Mouse (Mus musculus): ENCODE measurements at regions not wholly inside any gene's neighbourhood (a gene's known extent, or its start where the extent isn't known, plus 50 kb on each side); places are given as distances from the start of the nearest gene placed in this dataset.
"Not testable (repeated sequence)": the region's sequence is repeated elsewhere in the genome, so short reads cannot be mapped to it uniquely, and the experiment has no call there.

DNA sequence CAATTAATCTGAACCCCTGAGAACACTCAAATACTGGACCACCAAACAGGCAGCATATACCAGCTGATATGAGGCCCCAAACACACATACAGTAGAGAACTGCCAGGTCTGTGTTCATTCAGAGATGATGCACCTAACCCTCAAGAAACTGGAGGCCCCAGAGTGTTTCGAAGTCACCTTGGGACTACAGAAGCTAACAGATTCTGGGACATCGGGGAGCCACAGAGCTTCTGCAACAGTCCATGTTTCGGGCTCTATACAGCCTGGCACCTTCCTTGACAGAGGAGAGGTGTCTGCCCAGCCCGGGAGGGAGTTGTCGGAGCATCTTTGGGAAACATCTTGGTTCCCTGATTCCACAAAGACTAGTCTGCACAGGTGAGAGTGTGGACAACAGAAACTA lies 1259.3 kb upstream of the Ptprd start:
- H3K4me3 ChIP-seq, result not testable (repeated sequence)

GRCm38 (mm10) chr4:79463546-79463945 lies 1251.8 kb upstream of the Ptprd start:
- peak; percentile 12 to 16 for DNase-seq (ENCODE audit: low spot score in 2 of 2)
- Histone ChIP-seq H3K27ac (0 out of 2 replicates have a peak overlapping the region, but pooled peaks have one; percentile 3), H3K4me3 (no peak overlapping the region)
- TF ChIP-seq CTCF (conservative IDR thresholded peaks at IDR 0.05), result no peak

More for the DNA sequence above, 1259.3 kb upstream of the Ptprd start:
- not testable (repeated sequence) for DNase-seq (ENCODE audit: low spot score in 2 of 2); H3K27ac ChIP-seq

All from layer of hippocampus, adult 2 months (tissue).